Mouse (Mus musculus): Measurements from ENCODE around the gene Ube2c.

DNA sequence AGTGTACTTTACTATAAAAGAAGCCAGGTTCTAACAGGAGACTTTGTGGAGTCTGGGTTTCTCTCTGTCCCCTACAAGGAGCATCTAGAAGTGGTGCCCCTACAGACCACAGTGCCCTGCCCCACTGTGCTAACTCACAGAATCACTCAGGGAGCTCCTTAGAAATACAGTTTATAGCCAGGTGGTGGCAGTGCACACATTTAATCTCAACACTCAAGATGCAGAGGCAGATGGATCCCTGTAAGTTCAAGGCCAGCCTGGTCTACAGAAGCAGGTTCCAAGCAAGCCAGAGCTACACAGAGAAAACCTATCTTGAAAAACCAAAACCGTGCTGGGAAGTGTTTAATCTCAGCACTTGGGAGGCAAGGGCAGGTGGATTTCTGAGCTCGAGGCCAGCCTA, 24.1 kb downstream of the Ube2c start:
- TF ChIP-seq CTCF (IDR thresholded peaks at IDR 0.05; ENCODE audit: low read depth) (peak; percentile 41), EP300 (optimal IDR thresholded peaks at IDR 0.05) (no peak)

Measured in stomach, postnatal 0 days (tissue).